Mouse (Mus musculus): ENCODE data around the gene Gm20388. TPM values are rescaled to one million over a fixed set of nuclear protein-coding genes. Genes with fewer than 3 reads are reported as not detected.

The Gm20388 gene
- polyA plus RNA-seq, 1 experiment: 49.7 TPM

- peak; percentile 30 for DNase-seq
- no peak overlapping the region for H3K4me3 ChIP-seq (ENCODE audit: insufficient read depth, low read depth, low read length)
- WGBS: 63% methylated on average over 24 of the region's 24 CpGs
- no peak for TF ChIP-seq POLR2A (IDR thresholded peaks at IDR 0.05; ENCODE audit: low read depth, low read length)
- no peak for TF ChIP-seq CTCF (conservative IDR thresholded peaks at IDR 0.05; ENCODE audit: insufficient read depth, insufficient read length, low read depth, low read length)
- H3K27ac ChIP-seq (ENCODE audit: insufficient read depth, low read depth, low read length): no peak overlapping the region
- no peaks in the 10 kb centered on the region for H3K36me3 ChIP-seq (ENCODE audit: control insufficient read depth, insufficient read depth, low read length)
- H3K27me3 ChIP-seq (replicated peaks; ENCODE audit: control insufficient read depth, insufficient read depth, low read length): no peaks in the 10 kb centered on the region
- peaks cover 34% of the 10 kb centered on the region for H3K4me1 ChIP-seq (ENCODE audit: control insufficient read depth, insufficient read depth, low read length)
Measured at GRCm38 (mm10) chr8:124277951-124278910, 4367.6 kb downstream of the Gm20388 start.

- WGBS: 39% methylated on average over 7 of the region's 7 CpGs
- no peaks in the 10 kb centered on the region for H3K27me3 ChIP-seq (replicated peaks; ENCODE audit: control insufficient read depth, insufficient read depth, low read length)
- H3K4me1 ChIP-seq (ENCODE audit: control insufficient read depth, insufficient read depth, low read length): peaks cover 35% of the 10 kb centered on the region
- H3K36me3 ChIP-seq (ENCODE audit: control insufficient read depth, insufficient read depth, low read length): no peaks in the 10 kb centered on the region
- H3K27ac ChIP-seq (ENCODE audit: insufficient read depth, low read depth, low read length): no peak overlapping the region
- DNase-seq: peak; percentile 68
- no peak overlapping the region for H3K4me3 ChIP-seq (ENCODE audit: insufficient read depth, low read depth, low read length)
- TF ChIP-seq CTCF (conservative IDR thresholded peaks at IDR 0.05; ENCODE audit: insufficient read depth, insufficient read length, low read depth, low read length) (no peak), POLR2A (IDR thresholded peaks at IDR 0.05; ENCODE audit: low read depth, low read length) (no peak)
Measured at GRCm38 (mm10) chr8:124278956-124279689, 4368.5 kb downstream of the Gm20388 start.

GRCm38 (mm10) chr8:124279690-124279985 is 4369.0 kb downstream of the Gm20388 start:
- Histone ChIP-seq H3K27ac (ENCODE audit: insufficient read depth, low read depth, low read length) (no peak overlapping the region), H3K4me1 (ENCODE audit: control insufficient read depth, insufficient read depth, low read length) (peaks cover 41% of the 10 kb centered on the region), H3K27me3 (replicated peaks; ENCODE audit: control insufficient read depth, insufficient read depth, low read length) (no peaks in the 10 kb centered on the region), H3K4me3 (ENCODE audit: insufficient read depth, low read depth, low read length) (no peak overlapping the region), H3K36me3 (ENCODE audit: control insufficient read depth, insufficient read depth, low read length) (no peaks in the 10 kb centered on the region)
- DNase-seq: no peak
- TF ChIP-seq POLR2A (IDR thresholded peaks at IDR 0.05; ENCODE audit: low read depth, low read length): no peak
- no peak for TF ChIP-seq CTCF (conservative IDR thresholded peaks at IDR 0.05; ENCODE audit: insufficient read depth, insufficient read length, low read depth, low read length)
- WGBS: 92% methylated on average over 5 of the region's 5 CpGs

- no peak for TF ChIP-seq CTCF (conservative IDR thresholded peaks at IDR 0.05; ENCODE audit: insufficient read depth, insufficient read length, low read depth, low read length)
- no peak for TF ChIP-seq POLR2A (IDR thresholded peaks at IDR 0.05; ENCODE audit: low read depth, low read length)
- Histone ChIP-seq H3K4me3 (ENCODE audit: insufficient read depth, low read depth, low read length) (no peak overlapping the region), H3K27me3 (replicated peaks; ENCODE audit: control insufficient read depth, insufficient read depth, low read length) (no peaks in the 10 kb centered on the region), H3K36me3 (ENCODE audit: control insufficient read depth, insufficient read depth, low read length) (no peaks in the 10 kb centered on the region), H3K4me1 (ENCODE audit: control insufficient read depth, insufficient read depth, low read length) (peaks cover 58% of the 10 kb centered on the region), H3K27ac (ENCODE audit: insufficient read depth, low read depth, low read length) (no peak overlapping the region)
- DNase-seq: no peak
- WGBS: 56% methylated on average over 11 of the region's 11 CpGs
Measured at GRCm38 (mm10) chr8:124281700-124282541, 4371.3 kb downstream of the Gm20388 start.

GRCm38 (mm10) chr8:124282878-124283630 is 4372.4 kb downstream of the Gm20388 start:
- WGBS: 70% methylated on average over 12 of the region's 12 CpGs
- H3K27ac ChIP-seq (ENCODE audit: insufficient read depth, low read depth, low read length): no peak overlapping the region

GRCm38 (mm10) chr8:124283644-124284332 is 4373.1 kb downstream of the Gm20388 start:
- Histone ChIP-seq H3K27ac (ENCODE audit: insufficient read depth, low read depth, low read length) (no peak overlapping the region), H3K27me3 (replicated peaks; ENCODE audit: control insufficient read depth, insufficient read depth, low read length) (no peaks in the 10 kb centered on the region), H3K4me3 (ENCODE audit: insufficient read depth, low read depth, low read length) (no peak overlapping the region), H3K36me3 (ENCODE audit: control insufficient read depth, insufficient read depth, low read length) (no peaks in the 10 kb centered on the region), H3K4me1 (ENCODE audit: control insufficient read depth, insufficient read depth, low read length) (peaks cover 49% of the 10 kb centered on the region)
- TF ChIP-seq CTCF (conservative IDR thresholded peaks at IDR 0.05; ENCODE audit: insufficient read depth, insufficient read length, low read depth, low read length): no peak
- no peak for TF ChIP-seq POLR2A (IDR thresholded peaks at IDR 0.05; ENCODE audit: low read depth, low read length)
- WGBS: 60% methylated on average over 11 of the region's 11 CpGs
- DNase-seq: no peak

More at GRCm38 (mm10) chr8:124282878-124283630, 4372.4 kb downstream of the Gm20388 start:
- no peaks in the 10 kb centered on the region for H3K27me3 ChIP-seq (replicated peaks; ENCODE audit: control insufficient read depth, insufficient read depth, low read length)
- no peaks in the 10 kb centered on the region for H3K36me3 ChIP-seq (ENCODE audit: control insufficient read depth, insufficient read depth, low read length)
- no peak overlapping the region for H3K4me3 ChIP-seq (ENCODE audit: insufficient read depth, low read depth, low read length)
- TF ChIP-seq CTCF (conservative IDR thresholded peaks at IDR 0.05; ENCODE audit: insufficient read depth, insufficient read length, low read depth, low read length) (no peak), POLR2A (IDR thresholded peaks at IDR 0.05; ENCODE audit: low read depth, low read length) (no peak)
- no peak for DNase-seq
- H3K4me1 ChIP-seq (ENCODE audit: control insufficient read depth, insufficient read depth, low read length): peaks cover 56% of the 10 kb centered on the region

Data from kidney, adult 2 months (tissue).